Mouse (Mus musculus) olfactory bulb, adult 2 months (tissue): Measurements from ENCODE around the gene 4933430I17Rik.

Source experiments
- CTCF ChIP-seq: fragments of 200-500 bp; IDR thresholded peaks from 2 replicates; pipeline ENCODE4 v1.5.1; 2012; ENCODE audit warnings: low read depth, mild to moderate bottlenecking, low read length, moderate library complexity; ENCODE audit not compliant: insufficient read depth
- POLR2A ChIP-seq: fragments of 200-500 bp; IDR thresholded peaks from 2 replicates; pipeline ENCODE4 v1.6.1; 2012; ENCODE audit warnings: mild to moderate bottlenecking, low read depth, low read length, moderate library complexity; ENCODE audit not compliant: insufficient read depth

DNA sequence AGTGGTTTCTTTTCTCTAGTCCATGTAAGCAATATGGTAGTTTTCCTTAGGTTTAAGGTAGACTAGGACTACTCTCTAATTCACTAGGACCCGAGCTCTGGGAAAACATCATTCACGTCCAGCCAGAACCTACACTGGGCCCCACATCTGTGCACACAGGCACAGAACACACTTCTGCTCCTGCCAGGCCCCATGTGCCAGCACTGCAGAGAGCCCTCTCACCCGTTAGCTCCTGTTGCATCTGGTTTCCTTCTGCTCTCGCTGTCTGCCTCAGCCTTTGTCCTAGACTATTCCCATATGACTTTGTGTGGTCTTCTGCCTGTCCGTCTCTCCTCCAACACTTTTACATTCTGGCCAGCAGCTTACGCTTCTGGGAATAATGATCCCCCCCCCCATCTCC, 8.6 kb downstream of the 4933430I17Rik start:
- TF ChIP-seq POLR2A (no peak), CTCF (no peak)
